Mouse (Mus musculus) liver, postnatal 0 days (tissue): ENCODE data around the gene Nsd1. TPM values are rescaled to one million over a fixed set of nuclear protein-coding genes. Genes with fewer than 3 reads are reported as not detected.
A peak's percentile ranks its signal among the peaks of the same experiment; 100 is the strongest.
"Not testable (repeated sequence)": the region's sequence is repeated elsewhere in the genome, so short reads cannot be mapped to it uniquely, and the experiment has no call there.

ENCODE experiments used
- ATAC-seq: fragments of 200-750 bp; cut with Nextera tagmentation; 2 replicates; pipeline ENCODE4 v1.8.0; 2017; ENCODE audit warnings: mild to moderate bottlenecking, moderate library complexity
- DNase-seq: peaks from one replicate; pipeline ENCODE4 v3.0.0-alpha.2; 2016
- H3K27ac ChIP-seq: fragments of 300-500 bp; sonication (generic); 2 replicates; pipeline ENCODE4 v1.5.1; 2014; ENCODE audit warnings: antibody characterized with exemption, moderate library complexity, mild to moderate bottlenecking, low read depth
- H3K27me3 ChIP-seq: fragments of 300-500 bp; sonication (generic); 2 replicates; pipeline ENCODE4 v1.6.1; 2014; ENCODE audit warnings: low read length, control low read depth, mixed read lengths; ENCODE audit not compliant: insufficient read depth
- H3K36me3 ChIP-seq: fragments of 300-500 bp; sonication (generic); replicated peaks from 2 replicates; pipeline ENCODE4 v1.6.1; 2014; ENCODE audit warnings: mild to moderate bottlenecking, control low read depth, low read length, moderate library complexity, mixed read lengths; ENCODE audit not compliant: insufficient read depth
- H3K4me1 ChIP-seq: fragments of 300-500 bp; sonication (generic); 2 replicates; pipeline ENCODE4 v1.6.1; 2014; ENCODE audit warnings: antibody characterized with exemption, mild to moderate bottlenecking, control low read depth; ENCODE audit not compliant: insufficient read depth
- H3K4me2 ChIP-seq: fragments of 300-500 bp; sonication (generic); 2 replicates; pipeline ENCODE4 v1.6.1; 2014; ENCODE audit warnings: low read depth, mild to moderate bottlenecking, low read length, moderate library complexity, mixed read lengths
- H3K4me3 ChIP-seq: fragments of 300-500 bp; sonication (generic); 2 replicates; pipeline ENCODE4 v1.5.1; 2014; ENCODE audit warnings: low read depth, low read length
- H3K9ac ChIP-seq: fragments of 300-500 bp; sonication (generic); replicated peaks from 2 replicates; pipeline ENCODE4 v1.6.1; 2014; ENCODE audit warnings: mild to moderate bottlenecking, moderate library complexity
- H3K9me3 ChIP-seq: fragments of 300-500 bp; sonication (generic); 2 replicates; pipeline ENCODE4 v1.6.1; 2016; ENCODE audit warnings: mild to moderate bottlenecking, control low read depth, low read length, mixed read lengths
- CTCF ChIP-seq: sonication (generic); IDR thresholded peaks from 2 replicates; pipeline ENCODE4 v1.5.1; 2016; ENCODE audit warnings: antibody characterized with exemption, low read depth
- EP300 ChIP-seq: IDR thresholded peaks from 2 replicates; pipeline ENCODE4 v1.6.1; 2016; ENCODE audit warnings: antibody characterized with exemption, low read depth, mild to moderate bottlenecking
- WGBS: fragments of 180-500 bp; shearing (Covaris S2); extraction: QIAGEN DNeasy Blood & Tissue Kit; methylation state at CpG from one replicate; pipeline ENCODE4 v1.1.7; 2014; ENCODE audit not compliant: insufficient replicate concordance; 5-methylcytosine and 5-hydroxymethylcytosine counted together
- polyA plus RNA-seq: library from polyadenylated mRNA; unstranded; fragments of >200 nt; fragmentation: Nextera tagmentation; extraction: Ambion mirVana; gene quantifications from 2 replicates; pipeline ENCODE4 v1.2.1, GENCODE M21; 2015

Nsd1 gene
- polyA plus RNA-seq, 1 experiment from 2014 or later: 20.6 TPM

DNA sequence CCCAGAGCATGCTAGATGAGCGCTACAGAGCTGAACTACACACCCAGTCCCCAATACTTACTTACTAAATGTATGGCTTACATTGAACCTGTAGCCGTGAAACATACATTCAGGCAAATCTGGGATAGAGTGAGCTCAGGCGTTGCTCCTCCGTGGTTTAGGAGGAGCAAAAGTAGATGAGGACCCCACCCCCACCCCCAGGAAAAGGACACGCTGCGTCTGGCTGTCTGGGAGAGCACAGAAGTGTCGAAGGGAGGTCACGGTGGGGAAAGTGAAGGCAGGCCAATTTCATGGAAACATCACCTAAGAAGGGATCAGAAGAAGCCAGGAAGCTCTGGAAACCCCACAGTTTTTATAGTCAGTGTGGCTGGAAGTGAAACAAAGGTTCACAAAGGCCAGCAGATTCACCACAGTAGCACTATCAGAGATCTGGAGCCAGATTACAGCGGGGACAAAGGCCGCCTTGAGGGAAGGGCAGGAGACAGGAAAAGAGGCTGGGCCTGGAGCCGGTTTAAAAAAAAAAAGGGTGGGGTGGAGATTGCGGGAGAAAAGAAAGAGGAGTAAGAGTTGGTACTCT is 20.0 kb upstream of the Nsd1 start:
- Histone ChIP-seq H3K9ac (peak overlapping the region; percentile 45), H3K9me3 (no peaks in the 10 kb centered on the region), H3K4me3 (peak overlapping the region; percentile 39), H3K4me2 (peak overlapping the region; percentile 74), H3K36me3 (no peaks in the 10 kb centered on the region), H3K4me1 (peaks cover 16% of the 10 kb centered on the region; the same call in 1 of the 2 replicates), H3K27ac (peak overlapping the region; percentile 74), H3K27me3 (no peaks in the 10 kb centered on the region)
- ATAC-seq (peak; percentile 55), DNase-seq (no peak)
- WGBS: 5% methylated on average over 12 of the region's 12 CpGs
- no peak for TF ChIP-seq EP300

DNA sequence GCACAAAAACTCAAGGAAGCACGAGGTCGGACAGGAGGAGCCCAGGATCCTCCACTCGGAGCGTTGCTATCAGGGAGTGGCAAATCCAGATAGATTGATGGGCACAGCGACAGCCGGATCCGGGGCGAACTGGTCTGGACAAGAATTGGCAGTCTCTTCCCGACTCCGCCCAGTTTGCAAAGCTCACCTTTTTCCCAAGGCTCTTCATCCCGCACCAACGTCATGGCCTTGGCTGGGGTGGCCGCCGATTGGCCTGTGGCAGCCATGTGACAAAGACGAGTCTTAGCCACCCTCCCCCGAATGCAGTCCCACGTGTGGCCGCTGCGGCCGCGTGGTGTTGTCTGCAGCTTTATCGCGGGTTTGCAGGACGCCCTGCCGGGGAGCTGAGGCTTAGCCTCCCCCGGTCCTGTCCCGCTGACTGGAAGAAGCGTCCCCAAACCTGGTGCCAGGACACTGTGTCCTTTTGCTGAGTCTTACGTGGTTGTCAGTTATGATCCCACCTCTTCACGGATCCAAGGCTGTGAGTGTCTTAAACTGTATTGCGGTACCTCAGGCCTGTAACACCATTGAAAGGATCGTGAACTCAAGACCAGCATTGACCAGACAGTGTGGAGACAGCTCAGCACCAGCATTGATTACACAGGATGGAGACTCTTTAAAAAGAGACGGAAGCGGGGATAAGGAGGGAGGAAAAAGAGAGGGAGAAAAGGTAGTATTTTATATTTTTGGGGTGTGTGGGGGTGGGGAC is 19.3 kb upstream of the Nsd1 start:
- peak; percentile 95 for DNase-seq

DNA sequence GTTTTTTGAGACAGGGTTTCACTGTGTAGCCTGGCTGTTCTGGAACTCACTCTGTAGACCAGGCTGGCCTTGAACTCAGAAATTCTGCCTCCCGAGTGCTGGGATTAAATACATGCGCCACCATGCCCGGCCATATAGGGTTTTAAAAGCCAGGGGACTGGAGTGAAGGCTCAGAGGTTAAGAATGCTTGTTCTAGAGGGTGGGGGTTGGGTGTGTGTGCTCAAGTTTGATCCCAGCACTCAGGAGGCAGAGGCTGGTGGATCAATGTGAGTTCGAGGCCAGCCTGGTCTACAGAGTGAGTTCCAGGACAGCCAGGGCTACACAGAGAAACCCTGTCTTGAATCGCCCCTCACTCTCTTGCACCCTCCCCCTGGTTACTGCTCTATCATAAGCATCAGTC is 18.0 kb upstream of the Nsd1 start:
- H3K27ac ChIP-seq: no peak overlapping the region
- H3K9me3 ChIP-seq: no peaks in the 10 kb centered on the region
- H3K4me2 ChIP-seq: no peak overlapping the region
- no peak overlapping the region for H3K4me3 ChIP-seq
- H3K27me3 ChIP-seq: no peaks in the 10 kb centered on the region
- H3K4me1 ChIP-seq: peaks cover 16% of the 10 kb centered on the region; the same call in 1 of the 2 replicates
- DNase-seq (no peak), ATAC-seq (no peak)
- H3K36me3 ChIP-seq: no peaks in the 10 kb centered on the region
- TF ChIP-seq CTCF (no peak), EP300 (no peak)
- peak overlapping the region; percentile 1; the same call in 1 of the 2 replicates for H3K9ac ChIP-seq
- 81% methylated on average over 5 of the region's 5 CpGs for WGBS

More for the DNA sequence above, 19.3 kb upstream of the Nsd1 start:
- no peaks in the 10 kb centered on the region for H3K27me3 ChIP-seq
- TF ChIP-seq EP300: peak; percentile 73
- TF ChIP-seq CTCF: peak; percentile 90
- H3K9me3 ChIP-seq: no peaks in the 10 kb centered on the region
- H3K4me1 ChIP-seq: peaks cover 16% of the 10 kb centered on the region; the same call in 1 of the 2 replicates
- H3K9ac ChIP-seq: peak overlapping the region; percentile 58
- H3K27ac ChIP-seq: peak overlapping the region; percentile 85
- H3K4me2 ChIP-seq: peak overlapping the region; percentile 74
- peak; percentile 98 for ATAC-seq
- WGBS: 1% methylated on average over 34 of the region's 34 CpGs
- peak overlapping the region; percentile 39 for H3K4me3 ChIP-seq
- H3K36me3 ChIP-seq: no peaks in the 10 kb centered on the region

DNA sequence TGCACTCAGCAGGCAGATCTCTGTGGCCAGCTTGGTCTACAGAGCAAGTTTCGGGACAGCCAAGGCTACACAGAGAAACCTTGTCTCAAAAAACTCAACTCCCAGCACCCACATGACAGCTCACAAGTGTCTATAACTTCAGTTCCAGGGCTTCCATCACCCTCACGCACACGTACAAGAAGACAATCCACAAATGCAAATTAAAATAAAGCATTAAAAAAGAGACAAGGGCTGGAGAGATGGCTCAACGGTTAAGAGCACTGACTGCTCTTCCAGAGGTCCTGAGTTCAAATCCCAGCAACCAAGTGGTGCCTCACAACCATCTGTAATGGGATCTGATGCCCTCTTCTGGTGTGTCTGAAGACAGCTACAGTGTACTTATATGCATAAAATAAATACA is 6.8 kb upstream of the Nsd1 start:
- 85% methylated on average over 4 of the region's 4 CpGs for WGBS
- not testable (repeated sequence) for DNase-seq, H3K4me2 ChIP-seq, H3K9ac ChIP-seq, H3K4me3 ChIP-seq, H3K9me3 ChIP-seq, H3K27ac ChIP-seq, H3K36me3 ChIP-seq, H3K27me3 ChIP-seq, H3K4me1 ChIP-seq, ATAC-seq

DNA sequence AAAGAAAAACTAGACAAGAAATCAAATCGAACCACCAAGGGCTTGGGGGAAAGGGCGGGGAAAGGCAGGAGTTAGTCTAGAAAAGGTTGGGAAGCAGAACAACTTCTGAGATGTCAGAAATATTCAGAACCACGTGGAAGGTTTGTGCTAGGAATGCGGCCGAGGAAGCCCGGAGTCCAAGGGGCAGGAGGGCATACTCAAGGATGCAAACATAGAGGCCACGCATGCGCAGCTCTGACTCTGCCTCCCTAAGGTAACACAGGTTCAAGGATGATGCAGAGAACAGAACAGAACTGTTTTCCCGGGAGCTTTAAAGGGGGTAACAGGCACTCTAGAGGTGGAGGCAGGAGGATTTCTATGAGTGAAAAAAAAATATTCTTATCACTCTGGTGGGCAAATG is 5.8 kb upstream of the Nsd1 start:
- no peak for ATAC-seq
- no peaks in the 10 kb centered on the region for H3K27me3 ChIP-seq

DNA sequence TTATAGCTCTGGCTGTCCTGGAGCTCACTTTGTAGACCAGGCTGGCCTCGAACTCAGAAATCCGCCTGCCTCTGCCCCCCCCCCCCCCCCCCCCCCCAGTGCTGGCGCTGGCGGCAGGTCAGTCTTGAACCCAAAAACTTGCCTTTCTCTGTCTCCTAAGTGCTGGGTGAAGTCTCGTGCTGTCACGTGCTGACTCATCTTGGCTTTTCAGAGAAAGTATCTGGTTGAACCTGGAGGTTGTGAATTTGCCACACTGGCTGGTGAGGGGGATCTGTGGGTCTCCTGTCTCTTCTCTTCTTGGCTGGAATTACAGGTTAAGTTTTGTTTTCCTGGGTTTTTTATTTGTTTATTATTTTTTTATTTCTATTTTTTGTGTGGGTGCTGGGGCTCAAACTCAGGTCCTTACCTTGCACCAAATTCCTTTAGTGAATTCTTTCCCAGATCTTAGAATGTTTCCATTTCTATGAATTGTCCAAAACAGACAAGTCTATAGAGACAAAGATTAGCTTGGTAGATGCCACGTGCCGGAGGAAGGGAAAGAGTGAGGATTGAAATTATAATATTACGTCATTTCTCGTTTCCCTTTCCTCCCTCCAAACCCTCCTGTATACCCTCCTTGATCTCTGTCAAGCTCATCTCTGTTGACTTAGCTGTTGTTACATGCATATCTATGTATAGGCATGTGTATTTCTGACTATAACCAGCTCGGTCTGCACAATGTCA is 4.8 kb upstream of the Nsd1 start:
- H3K9ac ChIP-seq: no peak overlapping the region
- WGBS: 57% methylated on average over 11 of the region's 11 CpGs
- no peaks in the 10 kb centered on the region for H3K36me3 ChIP-seq
- ATAC-seq: no peak
- no peak overlapping the region for H3K4me2 ChIP-seq
- no peaks in the 10 kb centered on the region for H3K9me3 ChIP-seq
- no peaks in the 10 kb centered on the region for H3K27me3 ChIP-seq
- no peak overlapping the region for H3K27ac ChIP-seq
- peaks cover 2% of the 10 kb centered on the region; the same call in 1 of the 2 replicates for H3K4me1 ChIP-seq
- TF ChIP-seq EP300: no peak
- TF ChIP-seq CTCF: no peak
- DNase-seq: no peak
- no peak overlapping the region for H3K4me3 ChIP-seq

More for the DNA sequence above, 5.8 kb upstream of the Nsd1 start:
- WGBS: 80% methylated on average over 9 of the region's 9 CpGs
- Histone ChIP-seq H3K4me2 (no peak overlapping the region), H3K9me3 (no peaks in the 10 kb centered on the region), H3K27ac (no peak overlapping the region), H3K9ac (no peak overlapping the region), H3K4me3 (no peak overlapping the region), H3K4me1 (no peaks in the 10 kb centered on the region), H3K36me3 (no peaks in the 10 kb centered on the region)
- no peak for TF ChIP-seq CTCF
- TF ChIP-seq EP300: no peak
- DNase-seq: no peak
